Mouse (Mus musculus) forebrain, embryonic 11.5 days (tissue): ENCODE measurements at regions not wholly inside any gene's neighbourhood (a gene's known extent, or its start where the extent isn't known, plus 50 kb on each side); places are given as distances from the start of the nearest gene placed in this dataset.

Experiments
- ATAC-seq: fragments of 200-750 bp; cut with Nextera tagmentation; replicated peaks from 2 replicates; pipeline ENCODE4 v1.8.0; 2017; ENCODE audit warnings: moderate TSS enrichment; ENCODE audit not compliant: low FRiP score
- DNase-seq: peaks from one replicate; pipeline ENCODE4 v3.0.0-alpha.2; 2017; ENCODE audit warnings: low spot score
- H3K27ac ChIP-seq: fragments of 300-500 bp; sonication (generic); 2 replicates; pipeline ENCODE4 v1.5.1; 2014; ENCODE audit warnings: low read depth, low read length
- H3K27me3 ChIP-seq: fragments of 300-500 bp; sonication (generic); 2 replicates; pipeline ENCODE4 v1.6.1; 2014; ENCODE audit warnings: mild to moderate bottlenecking, low read length, mixed read lengths; ENCODE audit not compliant: control insufficient read depth, insufficient read depth
- H3K36me3 ChIP-seq: fragments of 300-500 bp; sonication (generic); 2 replicates; pipeline ENCODE4 v1.6.1; 2014; ENCODE audit warnings: mild to moderate bottlenecking, low read length, moderate library complexity, mixed read lengths; ENCODE audit not compliant: control insufficient read depth, insufficient read depth
- H3K4me1 ChIP-seq: fragments of 300-500 bp; sonication (generic); replicated peaks from 2 replicates; pipeline ENCODE4 v1.6.1; 2014; ENCODE audit warnings: low read length, mixed read lengths; ENCODE audit not compliant: control insufficient read depth, insufficient read depth
- H3K4me2 ChIP-seq: fragments of 300-500 bp; sonication (generic); 2 replicates; pipeline ENCODE4 v1.6.1; 2014; ENCODE audit warnings: low read depth, mild to moderate bottlenecking, low read length, moderate library complexity, mixed read lengths; ENCODE audit not compliant: severe bottlenecking
- H3K4me3 ChIP-seq: fragments of 300-500 bp; sonication (generic); 2 replicates; pipeline ENCODE4 v1.5.1; 2014; ENCODE audit warnings: low read depth, low read length
- H3K9ac ChIP-seq: fragments of 300-500 bp; sonication (generic); 2 replicates; pipeline ENCODE4 v1.6.1; 2014; ENCODE audit warnings: low read length
- H3K9me3 ChIP-seq: fragments of 300-500 bp; sonication (generic); 2 replicates; pipeline ENCODE4 v1.6.1; 2016; ENCODE audit warnings: low read length, mixed read lengths; ENCODE audit not compliant: control insufficient read depth
- WGBS: fragments of 180-500 bp; shearing (Covaris S2); extraction: QIAGEN DNeasy Blood & Tissue Kit; methylation state at CpG from one replicate; pipeline ENCODE4 v1.1.7; 2014; 5-methylcytosine and 5-hydroxymethylcytosine counted together

DNA sequence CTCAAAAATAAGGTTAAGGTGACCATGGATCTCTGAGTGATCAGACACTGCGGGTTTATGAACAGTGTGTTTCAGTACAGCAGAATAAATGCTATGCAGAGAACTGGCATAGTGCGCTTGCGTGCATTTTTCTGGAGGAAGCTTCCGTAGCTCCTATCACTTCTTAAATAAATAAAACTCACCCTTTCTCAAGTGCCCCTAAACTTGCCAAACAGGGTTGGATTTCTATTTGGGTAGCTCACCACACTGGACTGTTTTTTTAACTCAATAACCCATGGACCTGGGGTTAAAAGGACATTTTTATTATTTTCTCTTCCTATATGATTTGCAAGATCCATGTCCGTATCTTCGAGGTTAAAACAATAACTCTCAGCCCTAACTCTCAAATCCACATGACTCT is 182.8 kb downstream of the Il20rb start:
- H3K4me1 ChIP-seq, result 0 out of 2 replicates have a peak, but pooled peaks cover 4% of the 10 kb centered on the region
- no peaks in the 10 kb centered on the region for H3K27me3 ChIP-seq
- no peak overlapping the region for H3K4me3 ChIP-seq
- no peak overlapping the region for H3K4me2 ChIP-seq
- no peak overlapping the region for H3K9ac ChIP-seq
- no peaks in the 10 kb centered on the region for H3K9me3 ChIP-seq
- no peaks in the 10 kb centered on the region for H3K36me3 ChIP-seq
- ATAC-seq, result no peak
- no peak for DNase-seq
- H3K27ac ChIP-seq, result no peak overlapping the region
- WGBS, result 83% methylated on average over 6 of the region's 6 CpGs

DNA sequence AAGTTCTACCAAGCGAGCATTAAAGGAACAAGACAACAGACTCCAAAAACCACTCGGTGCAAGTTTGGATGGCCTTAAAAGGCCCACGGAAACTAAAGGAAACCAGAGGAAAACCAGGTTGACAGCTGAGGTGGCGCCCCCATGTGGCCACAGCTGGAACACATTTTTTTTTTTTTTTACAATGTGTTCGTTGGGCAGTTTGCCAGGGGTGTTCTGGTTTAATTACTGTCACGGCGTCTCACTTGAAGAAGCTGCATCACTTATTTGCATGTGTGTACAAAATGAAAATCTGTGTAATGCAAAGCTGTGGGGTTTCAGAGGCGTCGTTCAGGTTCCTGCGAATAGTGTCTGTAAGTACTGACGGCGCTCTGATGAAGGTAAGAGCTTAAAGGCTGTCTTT is 185.0 kb downstream of the Il20rb start:
- Histone ChIP-seq H3K36me3 (no peaks in the 10 kb centered on the region), H3K4me1 (0 out of 2 replicates have a peak, but pooled peaks cover 4% of the 10 kb centered on the region), H3K4me2 (no peak overlapping the region), H3K4me3 (no peak overlapping the region), H3K9me3 (no peaks in the 10 kb centered on the region), H3K27me3 (no peaks in the 10 kb centered on the region), H3K27ac (no peak overlapping the region), H3K9ac (no peak overlapping the region)
- DNase-seq, result peak; percentile 68
- no peak for ATAC-seq
- WGBS, result 56% methylated on average over 12 of the region's 12 CpGs

DNA sequence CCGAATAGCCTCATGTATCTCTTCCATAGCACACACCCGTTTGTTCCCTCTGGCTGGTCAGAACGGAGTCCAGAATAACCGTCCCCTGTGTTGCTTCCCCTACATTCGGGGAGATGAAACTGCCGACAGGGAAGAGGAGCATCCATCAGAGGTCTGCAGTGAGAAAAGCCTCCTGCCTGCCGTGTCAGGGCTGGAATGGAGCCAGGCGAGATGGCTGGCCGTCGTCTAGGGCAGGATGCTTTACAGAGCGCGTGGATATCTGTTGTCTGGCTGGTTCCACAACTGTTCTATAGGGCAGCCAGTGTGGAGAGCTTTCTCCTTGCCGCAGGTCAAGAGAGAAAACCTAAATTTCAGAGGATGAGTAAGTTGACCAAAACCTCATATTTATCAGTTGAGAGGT is 209.2 kb downstream of the Il20rb start:
- DNase-seq (no peak), ATAC-seq (no peak)
- Histone ChIP-seq H3K4me2 (no peak overlapping the region), H3K9ac (no peak overlapping the region), H3K36me3 (no peaks in the 10 kb centered on the region), H3K4me1 (peaks cover 8% of the 10 kb centered on the region), H3K27me3 (no peaks in the 10 kb centered on the region), H3K4me3 (no peak overlapping the region), H3K9me3 (no peaks in the 10 kb centered on the region), H3K27ac (no peak overlapping the region)
- 84% methylated on average over 13 of the region's 13 CpGs for WGBS

DNA sequence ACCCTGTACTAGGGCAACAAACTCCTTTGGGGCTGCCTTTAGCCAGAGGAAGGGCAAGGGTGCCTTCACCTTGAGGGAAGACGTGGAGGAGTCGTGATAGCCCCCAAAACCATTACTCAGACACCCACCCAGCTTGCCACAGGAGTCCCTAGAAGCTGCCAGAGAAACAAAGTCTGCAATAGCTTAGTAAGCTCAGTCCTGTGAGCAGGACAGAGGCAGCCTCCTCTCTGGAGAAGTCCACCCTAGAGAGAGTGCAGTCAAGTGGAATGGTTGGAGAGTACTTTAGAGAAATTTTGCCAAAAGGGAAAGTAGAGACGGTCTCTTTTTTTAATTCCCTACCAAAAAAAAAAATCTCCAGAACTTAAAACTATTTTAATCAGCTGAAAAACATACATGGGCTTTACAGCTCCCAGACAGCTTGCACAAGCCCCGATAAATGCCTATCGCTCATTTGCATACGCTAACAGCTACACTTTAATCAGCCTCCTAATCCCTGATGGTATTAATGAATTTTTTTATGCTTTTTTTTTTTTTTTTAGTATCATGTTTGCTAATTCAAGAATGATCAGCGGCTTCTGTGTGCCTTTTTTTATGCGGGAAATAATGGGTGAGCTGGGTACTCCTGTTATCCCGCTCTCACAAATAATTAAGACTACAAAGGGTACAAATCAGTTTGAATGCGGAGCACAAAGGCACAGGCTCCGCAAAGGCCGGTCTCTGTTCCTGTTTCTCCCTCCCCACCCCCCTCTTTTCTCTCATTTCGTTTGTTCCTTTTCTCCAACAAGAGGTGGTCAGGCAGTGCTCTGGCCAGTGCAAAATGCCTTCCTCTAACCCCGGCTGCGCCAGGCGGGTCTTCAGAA is 219.8 kb downstream of the Il20rb start:
- Histone ChIP-seq H3K4me1 (peaks cover 8% of the 10 kb centered on the region), H3K27me3 (peaks cover 7% of the 10 kb centered on the region; the same call in 1 of the 2 replicates), H3K36me3 (no peaks in the 10 kb centered on the region), H3K9me3 (no peaks in the 10 kb centered on the region), H3K9ac (peak overlapping the region; percentile 37), H3K4me3 (no peak overlapping the region), H3K27ac (no peak overlapping the region), H3K4me2 (peak overlapping the region; percentile 38; the same call in 1 of the 2 replicates)
- peak; percentile 59 for ATAC-seq
- WGBS, result 8% methylated on average over 16 of the region's 16 CpGs
- peak; percentile 58 for DNase-seq

DNA sequence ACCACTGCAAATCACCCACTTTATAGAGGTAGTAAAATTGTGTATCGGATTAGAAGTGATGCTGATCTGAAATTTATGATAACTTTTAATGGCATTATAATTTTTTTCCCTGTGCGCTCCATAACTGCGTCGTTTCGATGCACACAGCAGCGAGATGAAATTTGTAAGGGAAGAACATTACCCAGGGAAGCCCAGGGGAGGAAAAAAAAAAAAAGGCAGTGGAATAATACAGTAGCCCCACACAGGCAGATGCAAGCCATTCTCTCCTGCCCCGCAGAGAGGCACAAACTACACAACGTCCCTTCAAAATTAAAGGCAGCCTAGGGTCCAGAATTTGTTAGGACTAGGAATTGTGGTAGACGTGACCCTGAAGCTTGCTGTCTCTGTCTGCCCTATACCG is 234.2 kb downstream of the Il20rb start:
- ATAC-seq (no peak), DNase-seq (no peak)
- Histone ChIP-seq H3K4me3 (no peak overlapping the region), H3K9ac (no peak overlapping the region), H3K4me1 (no peaks in the 10 kb centered on the region), H3K27ac (no peak overlapping the region), H3K4me2 (no peak overlapping the region), H3K36me3 (no peaks in the 10 kb centered on the region), H3K27me3 (no peaks in the 10 kb centered on the region; the same call in 1 of the 2 replicates), H3K9me3 (no peaks in the 10 kb centered on the region)
- 85% methylated on average over 10 of the region's 10 CpGs for WGBS
